Mouse (Mus musculus) MEL (cell line): ENCODE data around the gene Psma1. TPM values are rescaled to one million over a fixed set of nuclear protein-coding genes. Genes with fewer than 3 reads are reported as not detected.

Experiments used
- DNase-seq: peaks from one replicate; pipeline ENCODE4 v3.0.0; 2011; ENCODE audit warnings: low read depth, low spot score
- H3K27ac ChIP-seq: 2 replicates; pipeline ENCODE4 v1.5.1; 2012; ENCODE audit warnings: low read depth, mild to moderate bottlenecking, control low read depth, low read length, moderate library complexity; ENCODE audit not compliant: control insufficient read depth
- H3K27me3 ChIP-seq, 2 experiments: fragments of 150-350 bp in 1 of 2; sonication (generic) in 1 of 2; 2 replicates each; pipeline ENCODE4 v1.6.1; 2012; ENCODE audit warnings: low read length in 2 of 2, mild to moderate bottlenecking in 2 of 2, improper control_type of control experiment in 1 of 2, moderate library complexity in 1 of 2; ENCODE audit not compliant: insufficient read depth in 2 of 2, control insufficient read depth in 1 of 2
- H3K36me3 ChIP-seq, 2 experiments: 2 replicates each; pipeline ENCODE4 v1.6.1; 2012 to 2014; ENCODE audit warnings: low read length in 2 of 2, improper control_type of control experiment in 1 of 2, inconsistent platforms in 1 of 2, mild to moderate bottlenecking in 1 of 2; ENCODE audit not compliant: insufficient read depth in 2 of 2, control insufficient read depth in 1 of 2
- H3K4me1 ChIP-seq, 2 experiments: fragments of 150-350 bp in 1 of 2; sonication (generic) in 1 of 2; 2 replicates each; pipeline ENCODE4 v1.6.1; 2012; ENCODE audit warnings: low read length in 2 of 2, improper control_type of control experiment in 1 of 2, mild to moderate bottlenecking in 1 of 2; ENCODE audit not compliant: insufficient read depth in 2 of 2, control insufficient read depth in 1 of 2
- H3K4me3 ChIP-seq, 2 experiments: fragments of 150-350 bp in 1 of 2; sonication (generic) in 1 of 2; 2 replicates each; pipeline ENCODE4 v1.5.1; 2012; ENCODE audit warnings: low read depth in 2 of 2, low read length in 2 of 2, mild to moderate bottlenecking in 2 of 2, moderate library complexity in 2 of 2, control low read depth in 1 of 2, improper control_type of control experiment in 1 of 2; ENCODE audit not compliant: control insufficient read depth in 1 of 2, insufficient read depth in 1 of 2
- H3K79me2 ChIP-seq: 2 replicates; pipeline ENCODE4 v1.6.1; 2012; ENCODE audit warnings: mild to moderate bottlenecking, low read length, moderate library complexity; ENCODE audit not compliant: control insufficient read depth, poor library complexity, insufficient read depth
- H3K9ac ChIP-seq: 2 replicates; pipeline ENCODE4 v1.6.1; 2012; ENCODE audit warnings: low read depth, mild to moderate bottlenecking, control low read depth, low read length, moderate library complexity; ENCODE audit not compliant: control insufficient read depth, poor library complexity, severe bottlenecking
- H3K9me3 ChIP-seq: fragments of 150-350 bp; sonication (generic); replicated peaks from 2 replicates; pipeline ENCODE4 v1.6.1; 2012; ENCODE audit warnings: mild to moderate bottlenecking, low read length, improper control_type of control experiment, moderate library complexity; ENCODE audit not compliant: insufficient read depth
- ELF1 ChIP-seq: IDR thresholded peaks from 2 replicates; pipeline ENCODE4 v1.6.1; 2014; ENCODE audit warnings: low read depth, mild to moderate bottlenecking, inconsistent platforms, low read length, improper control_type of control experiment, moderate library complexity
- ETS1 ChIP-seq: IDR thresholded peaks from 2 replicates; pipeline ENCODE4 v1.6.1; 2012; ENCODE audit warnings: low read depth, mild to moderate bottlenecking, inconsistent platforms, low read length, improper control_type of control experiment, moderate library complexity
- HCFC1 ChIP-seq: IDR thresholded peaks from 2 replicates; pipeline ENCODE4 v1.6.1; 2012; ENCODE audit warnings: low read depth, mild to moderate bottlenecking, inconsistent platforms, low read length, improper control_type of control experiment, moderate library complexity
- MAZ ChIP-seq: IDR thresholded peaks from 2 replicates; pipeline ENCODE4 v1.6.1; 2012; ENCODE audit warnings: low read depth, mild to moderate bottlenecking, inconsistent platforms, low read length, improper control_type of control experiment
- MEF2A ChIP-seq: IDR thresholded peaks from 2 replicates; pipeline ENCODE4 v1.6.1; 2014; ENCODE audit warnings: low read depth, mild to moderate bottlenecking, inconsistent platforms, low read length, improper control_type of control experiment; ENCODE audit not compliant: poor library complexity, insufficient replicate concordance, severe bottlenecking; ENCODE audit errors: extremely low read depth
- MXI1 ChIP-seq: IDR thresholded peaks from 2 replicates; pipeline ENCODE4 v1.6.1; 2011; ENCODE audit warnings: mild to moderate bottlenecking, low read depth, low read length, improper control_type of control experiment
- MYC ChIP-seq: IDR thresholded peaks from 2 replicates; pipeline ENCODE4 v1.6.1; 2011; ENCODE audit warnings: low read depth, mild to moderate bottlenecking, low read length, improper control_type of control experiment, moderate library complexity
- NRF1 ChIP-seq: IDR thresholded peaks from 2 replicates; pipeline ENCODE4 v1.6.1; 2014; ENCODE audit warnings: low read depth, mild to moderate bottlenecking, inconsistent platforms, low read length, improper control_type of control experiment, moderate library complexity; ENCODE audit not compliant: poor library complexity, insufficient read depth, severe bottlenecking
- POLR2A ChIP-seq, 2 experiments: IDR thresholded peaks; 2 replicates each; pipeline ENCODE4 v1.6.1; 2011 to 2012; ENCODE audit warnings: low read length in 2 of 2, mild to moderate bottlenecking in 2 of 2, control low read depth in 1 of 2, improper control_type of control experiment in 1 of 2, low read depth in 1 of 2, moderate library complexity in 1 of 2; ENCODE audit not compliant: control insufficient read depth in 1 of 2, insufficient read depth in 1 of 2, poor library complexity in 1 of 2
- POLR2AphosphoS5 ChIP-seq: IDR thresholded peaks from 2 replicates; pipeline ENCODE4 v1.6.1; 2012; ENCODE audit warnings: low read depth, borderline replicate concordance, mild to moderate bottlenecking, inconsistent platforms, low read length, moderate library complexity, mixed read lengths
- RCOR1 ChIP-seq: IDR thresholded peaks from 2 replicates; pipeline ENCODE4 v1.6.1; 2012; ENCODE audit warnings: low read depth, mild to moderate bottlenecking, inconsistent platforms, low read length, improper control_type of control experiment
- SIN3A ChIP-seq: IDR thresholded peaks from 2 replicates; pipeline ENCODE4 v1.6.1; 2012; ENCODE audit warnings: low read length, improper control_type of control experiment, inconsistent platforms
- SMC3 ChIP-seq: IDR thresholded peaks from 2 replicates; pipeline ENCODE4 v1.6.1; 2011; ENCODE audit warnings: low read depth, low read length, improper control_type of control experiment
- UBTF ChIP-seq: IDR thresholded peaks from 2 replicates; pipeline ENCODE4 v1.6.1; 2012; ENCODE audit warnings: low read depth, mild to moderate bottlenecking, inconsistent platforms, low read length, improper control_type of control experiment, moderate library complexity, borderline replicate concordance; ENCODE audit not compliant: insufficient read depth
- ZMIZ1 ChIP-seq: IDR thresholded peaks from 2 replicates; pipeline ENCODE4 v1.6.1; 2012; ENCODE audit warnings: low read depth, mild to moderate bottlenecking, inconsistent platforms, low read length, improper control_type of control experiment, moderate library complexity
- ZNF384 ChIP-seq: IDR thresholded peaks from 2 replicates; pipeline ENCODE4 v1.6.1; 2012; ENCODE audit warnings: low read depth, mild to moderate bottlenecking, inconsistent platforms, low read length, improper control_type of control experiment
- polyA plus RNA-seq, 2 experiments: library from polyadenylated mRNA; stranded (reverse) in 1 of 2; unstranded in 1 of 2; fragments of >175 nt in 1 of 2; fragments of >200 nt in 1 of 2; gene quantifications; 2 replicates each; pipeline versions ENCODE4 v1.2.1 to v1.2.4; 2012; ENCODE audit warnings: low replicate concordance in 2 of 2, low read depth in 1 of 2; ENCODE audit not compliant: insufficient read length in 2 of 2, insufficient read depth in 1 of 2, missing spikeins in 1 of 2
- total RNA-seq: library from RNA; depleted of rRNA; stranded (reverse); fragments of 300-350 nt; gene quantifications from 2 replicates; pipeline ENCODE4 v1.2.3, GENCODE M21; 2012

The Psma1 gene
- total and polyA plus RNA-seq, 3 experiments: 282 to 324 TPM; not detected in 1

GRCm38 (mm10) chr7:114321694-114322372, 45.9 kb upstream of the Psma1 start:
- Histone ChIP-seq H3K36me3 (peaks cover 0 to 6% of the 10 kb centered on the region in 2 experiments; a peak in 2 of 4 replicates), H3K4me3 (no peak overlapping the region), H3K9ac (no peak overlapping the region), H3K4me1 (peaks cover 2 to 10% of the 10 kb centered on the region in 2 experiments; a peak in 2 of 4 replicates), H3K27ac (no peak overlapping the region), H3K79me2 (no peaks in the 10 kb centered on the region), H3K27me3 (no peaks in the 10 kb centered on the region; a peak in 1 of 4 replicates), H3K9me3 (no peaks in the 10 kb centered on the region)
- DNase-seq: no peak
- TF ChIP-seq HCFC1 (no peak), MAZ (no peak), ZNF384 (no peak), RCOR1 (no peak), MYC (no peak), ZMIZ1 (no peak), SIN3A (no peak), ETS1 (no peak), SMC3 (no peak)

DNA sequence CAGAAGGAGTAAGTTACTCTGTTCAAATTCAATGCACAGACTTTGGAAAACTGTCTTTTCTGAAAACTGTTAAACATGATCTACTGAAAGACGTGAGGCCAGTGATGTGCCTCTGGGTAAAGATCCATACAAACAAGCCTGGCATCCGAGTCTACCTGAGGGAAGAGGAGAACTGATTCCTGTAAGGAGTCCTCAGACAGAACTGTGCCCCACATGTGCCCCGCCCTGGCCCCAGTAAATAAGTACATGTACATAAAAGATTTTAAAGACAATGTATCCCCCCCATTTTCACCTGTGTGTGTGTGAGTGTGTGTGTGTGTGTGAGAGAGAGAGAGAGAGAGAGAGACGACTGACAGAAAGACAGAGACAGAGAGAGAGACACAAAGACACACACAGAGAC, 42.0 kb upstream of the Psma1 start:
- peaks cover 0 to 6% of the 10 kb centered on the region in 2 experiments; a peak in 2 of 4 replicates for H3K36me3 ChIP-seq
- no peaks in the 10 kb centered on the region for H3K27me3 ChIP-seq
- H3K9ac ChIP-seq: no peak overlapping the region
- TF ChIP-seq MEF2A (no peak), UBTF (no peak), ZMIZ1 (no peak), SIN3A (no peak), NRF1 (no peak), POLR2AphosphoS5 (no peak), ELF1 (no peak), MXI1 (no peak), SMC3 (no peak), POLR2A (IDR thresholded peaks at IDR 0.05; ENCODE audit: control insufficient read depth in 1 of 2, insufficient read depth in 1 of 2, low read depth in 1 of 2, low read length in 2 of 2, poor library complexity in 1 of 2) (no peak)
- no peak overlapping the region for H3K27ac ChIP-seq
- no peaks in the 10 kb centered on the region for H3K79me2 ChIP-seq
- no peak for DNase-seq
- no peaks in the 10 kb centered on the region for H3K9me3 ChIP-seq
- peaks cover 2 to 10% of the 10 kb centered on the region in 2 experiments; a peak in 2 of 4 replicates for H3K4me1 ChIP-seq
- no peak overlapping the region for H3K4me3 ChIP-seq
